Mouse (Mus musculus): ENCODE data around the gene H2-Eb2. TPM values are rescaled to one million over a fixed set of nuclear protein-coding genes. Genes with fewer than 3 reads are reported as not detected.

Gene H2-Eb2
- polyA plus RNA-seq (2015; fragmentation: Nextera tagmentation; extraction: Ambion mirVana), result 0.12 TPM in 1 of 2 replicates, not detected in the other

- no peaks in the 10 kb centered on the region for H3K4me1 ChIP-seq (replicated peaks)
- no peak within 1 kb of the TSS for H3K9ac ChIP-seq (replicated peaks)
- H3K9me3 ChIP-seq, result no peaks in the 10 kb centered on the region
- no peaks in the 10 kb centered on the region for H3K36me3 ChIP-seq
- H3K27me3 ChIP-seq, result no peaks in the 10 kb centered on the region
- 59% methylated on average over 4 of the region's 4 CpGs for WGBS
- H3K4me2 ChIP-seq (replicated peaks), result no peak within 1 kb of the TSS
- H3K27ac ChIP-seq, result no peak within 1 kb of the TSS
- no peak for ATAC-seq
- H3K4me3 ChIP-seq (replicated peaks), result no peak within 1 kb of the TSS
Observed at GRCm38 (mm10) chr17:34325436-34325835, at the start of gene H2-Eb2. H2-Eb2 (plus strand) TSS chr17:34325665.

- no peak for ATAC-seq
- no peak overlapping the region for H3K9ac ChIP-seq (replicated peaks)
- 94% methylated on average over 1 of the region's 1 CpGs for WGBS
- no peaks in the 10 kb centered on the region for H3K9me3 ChIP-seq
- H3K4me3 ChIP-seq (replicated peaks), result no peak overlapping the region
- H3K27ac ChIP-seq, result no peak overlapping the region
- H3K27me3 ChIP-seq, result no peaks in the 10 kb centered on the region
- no peak overlapping the region for H3K4me2 ChIP-seq (replicated peaks)
- H3K36me3 ChIP-seq, result no peaks in the 10 kb centered on the region
- no peaks in the 10 kb centered on the region for H3K4me1 ChIP-seq (replicated peaks)
Observed at GRCm38 (mm10) chr17:34280499-34281038, 44.9 kb upstream of the H2-Eb2 start.

- no peaks in the 10 kb centered on the region for H3K27me3 ChIP-seq
- no peak overlapping the region for H3K4me3 ChIP-seq (replicated peaks)
- no peaks in the 10 kb centered on the region for H3K4me1 ChIP-seq (replicated peaks)
- WGBS, result 71% methylated on average over 1 of the region's 1 CpGs
- ATAC-seq, result no peak
- no peaks in the 10 kb centered on the region for H3K36me3 ChIP-seq
- H3K4me2 ChIP-seq (replicated peaks), result no peak overlapping the region
- H3K27ac ChIP-seq, result no peak overlapping the region
- no peak overlapping the region for H3K9ac ChIP-seq (replicated peaks)
- no peaks in the 10 kb centered on the region for H3K9me3 ChIP-seq
Observed at GRCm38 (mm10) chr17:34281836-34282235, 43.6 kb upstream of the H2-Eb2 start.

- Histone ChIP-seq H3K27ac (no peak overlapping the region), H3K4me2 (replicated peaks) (no peak overlapping the region), H3K9me3 (no peaks in the 10 kb centered on the region), H3K27me3 (no peaks in the 10 kb centered on the region), H3K36me3 (no peaks in the 10 kb centered on the region), H3K4me3 (replicated peaks) (no peak overlapping the region), H3K9ac (replicated peaks) (no peak overlapping the region), H3K4me1 (replicated peaks) (no peaks in the 10 kb centered on the region)
- 72% methylated on average over 4 of the region's 4 CpGs for WGBS
- ATAC-seq, result no peak
Observed at GRCm38 (mm10) chr17:34285371-34285770, 40.1 kb upstream of the H2-Eb2 start.

GRCm38 (mm10) chr17:34285848-34286247, 39.6 kb upstream of the H2-Eb2 start:
- Histone ChIP-seq H3K4me3 (replicated peaks) (no peak overlapping the region), H3K4me1 (replicated peaks) (no peaks in the 10 kb centered on the region), H3K36me3 (no peaks in the 10 kb centered on the region), H3K27ac (no peak overlapping the region), H3K4me2 (replicated peaks) (no peak overlapping the region), H3K9ac (replicated peaks) (no peak overlapping the region), H3K9me3 (no peaks in the 10 kb centered on the region), H3K27me3 (no peaks in the 10 kb centered on the region)
- ATAC-seq, result no peak
- WGBS, result 39% methylated on average over 4 of the region's 4 CpGs

GRCm38 (mm10) chr17:34286501-34286900, 39.0 kb upstream of the H2-Eb2 start:
- H3K9ac ChIP-seq (replicated peaks), result no peak overlapping the region
- no peaks in the 10 kb centered on the region for H3K27me3 ChIP-seq
- no peak overlapping the region for H3K4me2 ChIP-seq (replicated peaks)
- no peaks in the 10 kb centered on the region for H3K36me3 ChIP-seq
- H3K4me3 ChIP-seq (replicated peaks), result no peak overlapping the region
- H3K9me3 ChIP-seq, result no peaks in the 10 kb centered on the region
- H3K4me1 ChIP-seq (replicated peaks), result no peaks in the 10 kb centered on the region
- H3K27ac ChIP-seq, result no peak overlapping the region
- no peak for ATAC-seq
- 88% methylated on average over 5 of the region's 5 CpGs for WGBS

GRCm38 (mm10) chr17:34286999-34287398, 38.5 kb upstream of the H2-Eb2 start:
- no peaks in the 10 kb centered on the region for H3K9me3 ChIP-seq
- no peaks in the 10 kb centered on the region for H3K36me3 ChIP-seq
- ATAC-seq, result no peak
- H3K4me3 ChIP-seq (replicated peaks), result no peak overlapping the region
- no peaks in the 10 kb centered on the region for H3K4me1 ChIP-seq (replicated peaks)
- no peak overlapping the region for H3K27ac ChIP-seq
- H3K27me3 ChIP-seq, result no peaks in the 10 kb centered on the region
- H3K9ac ChIP-seq (replicated peaks), result no peak overlapping the region
- no peak overlapping the region for H3K4me2 ChIP-seq (replicated peaks)
- WGBS, result 72% methylated on average over 6 of the region's 6 CpGs

- ATAC-seq, result 0 out of 2 replicates have a peak, but pooled peaks have one; percentile 20
- Histone ChIP-seq H3K4me3 (replicated peaks) (no peak within 1 kb of the TSS), H3K27me3 (no peaks in the 10 kb centered on the region), H3K9ac (replicated peaks) (no peak within 1 kb of the TSS), H3K4me1 (replicated peaks) (no peaks in the 10 kb centered on the region), H3K36me3 (no peaks in the 10 kb centered on the region), H3K9me3 (no peaks in the 10 kb centered on the region), H3K27ac (no peak within 1 kb of the TSS), H3K4me2 (replicated peaks) (no peak within 1 kb of the TSS)
- 16% methylated on average over 8 of the region's 8 CpGs for WGBS
Observed at GRCm38 (mm10) chr17:34287648-34288047, 37.8 kb upstream of the H2-Eb2 start, which contains the start of gene H2-Aa. H2-Aa (minus strand) TSS chr17:34287823.

GRCm38 (mm10) chr17:34288131-34288530, 37.3 kb upstream of the H2-Eb2 start:
- H3K36me3 ChIP-seq, result no peaks in the 10 kb centered on the region
- no peak overlapping the region for H3K4me3 ChIP-seq (replicated peaks)
- H3K4me2 ChIP-seq (replicated peaks), result no peak overlapping the region
- no peaks in the 10 kb centered on the region for H3K27me3 ChIP-seq
- H3K9me3 ChIP-seq, result no peaks in the 10 kb centered on the region
- H3K4me1 ChIP-seq (replicated peaks), result no peaks in the 10 kb centered on the region
- no peak for ATAC-seq
- H3K9ac ChIP-seq (replicated peaks), result no peak overlapping the region
- H3K27ac ChIP-seq, result no peak overlapping the region
- 68% methylated on average over 3 of the region's 3 CpGs for WGBS

- no peaks in the 10 kb centered on the region; the same call in 1 of the 2 replicates for H3K4me1 ChIP-seq (replicated peaks)
- peak; percentile 93 for ATAC-seq
- no peak overlapping the region for H3K27ac ChIP-seq
- H3K27me3 ChIP-seq, result peaks cover 3% of the 10 kb centered on the region; the same call in 1 of the 2 replicates
- H3K36me3 ChIP-seq, result no peaks in the 10 kb centered on the region
- no peaks in the 10 kb centered on the region for H3K9me3 ChIP-seq
- H3K4me2 ChIP-seq (replicated peaks), result no peak overlapping the region
- H3K9ac ChIP-seq (replicated peaks), result no peak overlapping the region
- no peak overlapping the region for H3K4me3 ChIP-seq (replicated peaks)
- WGBS, result 14% methylated on average over 8 of the region's 8 CpGs
Observed at GRCm38 (mm10) chr17:34291609-34292008, 33.9 kb upstream of the H2-Eb2 start.

GRCm38 (mm10) chr17:34292570-34292969, 32.9 kb upstream of the H2-Eb2 start:
- no peak for ATAC-seq
- WGBS, result 91% methylated on average over 4 of the region's 4 CpGs

GRCm38 (mm10) chr17:34293533-34293932, 31.9 kb upstream of the H2-Eb2 start:
- Histone ChIP-seq H3K4me2 (replicated peaks) (no peak overlapping the region), H3K27me3 (peaks cover 3% of the 10 kb centered on the region; the same call in 1 of the 2 replicates), H3K27ac (no peak overlapping the region), H3K4me1 (replicated peaks) (peaks cover 5% of the 10 kb centered on the region), H3K9me3 (no peaks in the 10 kb centered on the region), H3K9ac (replicated peaks) (no peak overlapping the region), H3K36me3 (no peaks in the 10 kb centered on the region), H3K4me3 (replicated peaks) (no peak overlapping the region)
- no peak for ATAC-seq
- 68% methylated on average over 2 of the region's 2 CpGs for WGBS

More at GRCm38 (mm10) chr17:34292570-34292969, 32.9 kb upstream of the H2-Eb2 start:
- Histone ChIP-seq H3K4me3 (replicated peaks) (no peak overlapping the region), H3K4me2 (replicated peaks) (no peak overlapping the region), H3K9me3 (no peaks in the 10 kb centered on the region), H3K36me3 (no peaks in the 10 kb centered on the region), H3K27ac (no peak overlapping the region), H3K4me1 (replicated peaks) (peaks cover under 1% of the 10 kb centered on the region), H3K27me3 (peaks cover 3% of the 10 kb centered on the region; the same call in 1 of the 2 replicates), H3K9ac (replicated peaks) (no peak overlapping the region)

- Histone ChIP-seq H3K9me3 (no peaks in the 10 kb centered on the region), H3K4me1 (replicated peaks) (peaks cover 5% of the 10 kb centered on the region), H3K36me3 (no peaks in the 10 kb centered on the region), H3K27ac (no peak overlapping the region), H3K27me3 (peaks cover 3% of the 10 kb centered on the region; the same call in 1 of the 2 replicates), H3K4me3 (replicated peaks) (no peak overlapping the region), H3K9ac (replicated peaks) (no peak overlapping the region), H3K4me2 (replicated peaks) (no peak overlapping the region)
- WGBS, result 67% methylated on average over 4 of the region's 4 CpGs
- no peak for ATAC-seq
Observed at GRCm38 (mm10) chr17:34294249-34294648, 31.2 kb upstream of the H2-Eb2 start.

All from midbrain, embryonic 13.5 days (tissue).